Comparison of ENCODE assay signal across 8 mouse cellular contexts in the genomic region with DNA sequence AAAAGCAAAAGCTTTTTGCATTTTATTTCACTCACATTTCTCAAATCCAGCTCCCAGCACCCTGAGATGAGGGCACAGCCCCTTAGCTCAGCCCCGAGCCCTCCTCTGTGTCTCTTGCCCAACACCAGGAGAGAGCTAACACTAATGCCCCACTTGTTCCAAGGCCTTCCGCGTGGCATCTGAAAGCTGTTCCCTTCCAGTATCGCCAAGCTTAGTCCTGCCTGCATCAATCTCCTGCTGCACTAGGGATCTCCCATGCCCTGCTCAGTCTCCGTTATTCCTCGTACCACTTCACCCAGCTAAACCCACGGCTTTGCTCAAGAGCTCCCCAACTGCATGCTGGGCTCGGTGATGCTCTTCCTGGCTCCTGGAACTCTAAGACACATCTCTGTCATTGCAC. TPM values are rescaled to one million over a fixed set of nuclear protein-coding genes. Genes with fewer than 3 reads are reported as not detected.
DNase-seq lines count a peak whose midpoint lies in the region; ATAC-seq lines count a peak whose summit lies in the region.

No protein-coding gene starts in this region.

- H3K36me3 ChIP-seq in megakaryocyte, embryonic 14.5 days (replicated peaks; ENCODE audit: low read length) = peaks cover 21% of the 10 kb centered on the region
- no peaks in the 10 kb centered on the region for H3K36me3 ChIP-seq in liver, embryonic 12.5 days

- ATAC-seq in megakaryocyte, adult 5-6 weeks (ENCODE audit: poor library complexity, severe bottlenecking) = no peak
- no peak for ATAC-seq in liver, embryonic 12.5 days
- ATAC-seq in CD4-positive, CD25-positive, alpha-beta regulatory T cell, adult 4 months = no peak

- peak overlapping the region; percentile 87 for H3K4me3 ChIP-seq in megakaryocyte, embryonic 14.5 days (replicated peaks)
- peak overlapping the region; percentile 52 for H3K4me3 ChIP-seq in liver, embryonic 12.5 days

- peak overlapping the region; percentile 69 for H3K4me2 ChIP-seq in liver, embryonic 12.5 days

- H3K9me3 ChIP-seq in megakaryocyte, embryonic 14.5 days = peaks cover 23% of the 10 kb centered on the region
- H3K9me3 ChIP-seq in liver, embryonic 12.5 days (replicated peaks) = no peaks in the 10 kb centered on the region

- no peaks in the 10 kb centered on the region for H3K27me3 ChIP-seq in megakaryocyte, embryonic 14.5 days (replicated peaks)
- H3K27me3 ChIP-seq in liver, embryonic 12.5 days (replicated peaks) = no peaks in the 10 kb centered on the region

- peak; percentile 56 for DNase-seq in adrenal gland, adult 2 months
- no peak for DNase-seq in adrenal gland, postnatal 25 days
- no peak for DNase-seq in MN1 (ENCODE audit: low spot score)
- no peak for DNase-seq in layer of hippocampus, postnatal 10 days (ENCODE audit: low spot score in 2 of 2)

- no peak overlapping the region for H3K9ac ChIP-seq in liver, embryonic 12.5 days

- H3K4me1 ChIP-seq in megakaryocyte, embryonic 14.5 days = peaks cover 77% of the 10 kb centered on the region
- H3K4me1 ChIP-seq in liver, embryonic 12.5 days = peaks cover 48% of the 10 kb centered on the region

- WGBS in liver, embryonic 12.5 days (ENCODE audit: insufficient replicate concordance) = 79% methylated on average over 8 of the region's 8 CpGs

- H3K27ac ChIP-seq in liver, embryonic 12.5 days = peak overlapping the region; percentile 74

RNA-seq across cellular contexts. Expression of a gene that starts 57.3 kb away (rescaled TPM):
- 1 to 10 TPM; 7.8 TPM for total RNA-seq in adrenal gland, adult 2 months (2021)
- 5.2 and 5.3 TPM in 2 replicates for polyA plus RNA-seq in adrenal gland, adult 2 months (2012; rRNA removed)
- 8.2 and 11.8 TPM in 2 replicates for total RNA-seq in adrenal gland, postnatal 25 days (2021)
- polyA plus RNA-seq in megakaryocyte, embryonic 14.5 days (2012; ENCODE audit: insufficient read depth, low replicate concordance) = 2.4 TPM in 2 replicates
- total RNA-seq in megakaryocyte, adult 5-6 weeks (2015) = 3.1 and 4.9 TPM in 2 replicates
- total RNA-seq in megakaryocyte, adult 5-6 weeks (2017) = 4.3 and 4.6 TPM in 2 replicates
- 1.5 and 1.7 TPM in 2 replicates for polyA plus RNA-seq in liver, embryonic 12.5 days (2016; fragmentation: Nextera tagmentation; extraction: Ambion mirVana)
- total RNA-seq in layer of hippocampus, postnatal 10 days (2021) = 1 to 10 TPM; 6.5 to 7.2 TPM
- polyA plus RNA-seq in CD4-positive, CD25-positive, alpha-beta regulatory T cell, adult 4 months (2017; shearing (Covaris generic)) = under 1 TPM; 0.56 to 0.62 TPM
